Mouse (Mus musculus) kidney, postnatal 25 days (tissue): ENCODE results near the gene Tmem184b.

Source experiments
- DNase-seq, 2 experiments: peaks; one replicate each; pipeline ENCODE4 v3.0.0; 2021; ENCODE audit warnings: mixed read lengths in 2 of 2

Gene Tmem184b

GRCm38 (mm10) chr15:79429994-79430393 is 26.6 kb upstream of the Tmem184b start:
- DNase-seq: peak; percentile 57 to 76

DNA sequence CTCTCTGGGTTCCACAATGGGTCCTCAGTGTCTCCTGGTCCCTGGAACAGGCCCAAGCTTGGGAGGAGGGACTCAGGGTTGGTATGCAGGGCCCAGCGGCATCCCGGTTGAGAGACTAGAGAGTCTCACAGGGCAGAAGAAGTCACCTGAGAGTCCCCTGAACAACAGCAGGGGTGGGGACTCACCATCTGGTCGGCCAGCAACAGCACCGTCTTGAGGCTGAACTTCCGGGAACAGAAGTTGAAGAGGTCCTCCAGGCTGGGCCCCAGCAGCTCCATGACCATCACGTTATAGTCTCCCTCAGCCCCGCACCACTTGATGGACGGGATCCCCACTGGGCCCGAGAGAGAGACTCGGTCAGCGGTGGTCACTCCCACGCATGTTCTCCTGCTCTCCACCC is 26.2 kb upstream of the Tmem184b start:
- DNase-seq: no peak

DNA sequence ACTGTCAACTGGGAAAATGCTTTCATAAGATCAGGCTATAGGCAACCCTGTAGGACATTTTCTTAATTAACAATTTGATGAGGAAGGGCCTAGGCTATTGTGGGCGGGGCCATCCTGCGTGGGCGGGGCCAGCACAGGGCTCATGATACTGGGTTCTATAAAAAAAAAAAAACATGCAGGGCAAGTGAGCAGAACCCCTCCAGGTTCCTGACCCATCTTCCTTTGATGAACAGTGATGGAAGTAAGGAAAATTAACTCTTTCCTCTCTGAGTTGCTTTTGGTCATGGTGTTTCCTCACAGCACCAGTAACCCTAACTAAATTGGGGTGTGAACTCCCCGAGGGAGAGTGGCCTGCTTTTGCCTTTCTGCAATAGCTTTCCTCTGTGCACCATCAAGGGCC is 25.2 kb upstream of the Tmem184b start:
- DNase-seq: no peak

DNA sequence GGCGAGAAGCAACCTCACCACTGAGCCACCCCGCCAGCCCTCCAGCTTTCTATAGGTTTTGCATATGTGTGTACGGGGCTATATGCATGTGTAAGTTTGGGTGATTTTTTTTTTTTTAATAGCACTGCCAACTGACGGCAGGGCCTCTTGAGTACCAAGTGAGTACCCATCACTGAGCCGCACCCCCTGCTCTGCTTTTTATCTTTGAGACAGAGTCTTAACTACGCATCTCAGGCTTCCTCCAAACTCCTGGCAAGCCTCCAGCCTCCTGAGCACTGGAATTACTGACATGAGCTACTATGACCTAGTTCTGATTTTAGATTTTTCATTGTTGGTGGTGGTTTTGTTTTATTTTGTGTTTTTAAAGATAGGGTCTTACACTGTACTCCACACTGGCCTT is 24.1 kb upstream of the Tmem184b start:
- peak; percentile 56 to 70 for DNase-seq

DNA sequence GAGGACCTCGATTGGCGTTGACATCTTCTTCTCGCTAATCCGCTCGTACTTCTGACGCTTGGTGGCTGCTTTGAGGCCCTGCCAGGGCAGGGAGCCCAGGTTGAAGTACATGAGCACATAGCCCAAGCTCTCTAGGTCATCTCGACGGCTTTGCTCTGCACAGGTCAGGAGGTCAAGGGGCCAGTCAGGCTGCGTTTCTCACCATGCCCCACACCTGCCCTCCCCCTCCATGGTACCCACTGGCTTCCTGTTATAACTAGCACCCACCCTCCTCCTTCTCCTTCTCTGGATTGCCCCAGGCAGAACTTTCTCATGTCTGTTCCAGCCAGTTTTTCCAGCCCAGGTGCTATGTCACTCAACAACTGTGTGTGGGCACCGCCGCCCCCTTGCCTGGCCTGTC is 22.1 kb upstream of the Tmem184b start:
- peak; percentile 66 to 83 for DNase-seq

GRCm38 (mm10) chr15:79424602-79425001 is 21.2 kb upstream of the Tmem184b start:
- DNase-seq: no peak

- peak in 1 of 2 experiments; percentile 52 for DNase-seq
Measured at GRCm38 (mm10) chr15:79422715-79423243, 19.4 kb upstream of the Tmem184b start.

GRCm38 (mm10) chr15:79418677-79419076 is 15.3 kb upstream of the Tmem184b start:
- DNase-seq: no peak

GRCm38 (mm10) chr15:79418265-79418664 is 14.9 kb upstream of the Tmem184b start:
- no peak for DNase-seq

- no peak for DNase-seq
Measured at GRCm38 (mm10) chr15:79417379-79417778, 14.0 kb upstream of the Tmem184b start.

DNA sequence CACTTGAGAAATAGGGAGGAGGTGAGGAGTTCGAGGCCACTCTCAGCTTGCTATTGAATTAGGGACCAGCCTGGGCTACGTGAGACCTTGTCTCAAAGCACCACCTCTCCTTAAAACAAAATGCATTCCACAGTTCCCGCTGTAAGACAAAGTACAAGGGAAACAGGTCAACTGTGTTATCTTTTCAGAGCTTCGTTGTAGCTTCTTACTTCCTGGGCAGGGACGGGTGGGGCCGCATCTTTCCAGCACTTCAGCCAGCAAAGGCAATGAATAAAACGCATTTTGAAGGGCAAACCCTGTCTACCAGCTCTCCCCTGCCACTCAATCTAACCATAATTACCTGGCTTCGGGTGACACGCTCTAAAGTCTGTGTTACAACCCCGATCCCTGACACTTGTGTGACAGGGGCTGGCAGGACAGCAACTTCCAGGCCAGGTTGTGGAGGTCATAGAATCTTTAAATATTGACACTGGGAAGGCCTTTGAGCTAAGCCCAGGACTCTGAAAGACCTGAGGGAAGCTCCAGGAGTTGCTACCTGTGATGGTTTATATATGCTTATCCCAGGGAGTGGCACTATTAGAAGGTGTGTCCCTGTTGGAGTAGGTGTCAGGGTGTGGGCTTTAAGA is 13.2 kb upstream of the Tmem184b start:
- DNase-seq: no peak

DNA sequence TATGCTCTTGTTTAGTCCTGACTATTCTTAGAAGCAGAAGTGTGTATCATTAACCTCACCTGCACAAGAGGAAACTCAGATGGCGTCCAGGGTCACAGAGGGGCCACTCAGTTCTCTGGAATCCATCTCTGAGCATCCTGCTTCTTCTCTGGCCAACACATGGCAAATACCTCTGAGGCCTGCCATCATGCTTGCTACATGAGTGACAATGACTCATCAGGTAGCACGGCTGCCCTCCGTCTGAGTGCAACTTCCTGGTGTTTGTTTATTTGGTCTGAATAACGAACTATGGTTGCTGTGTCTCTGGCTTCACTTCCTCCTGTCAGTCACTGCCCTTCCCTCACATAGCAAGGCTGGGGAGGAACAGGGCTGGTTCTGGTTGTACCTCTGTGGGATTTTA is 11.1 kb upstream of the Tmem184b start:
- no peak for DNase-seq

DNA sequence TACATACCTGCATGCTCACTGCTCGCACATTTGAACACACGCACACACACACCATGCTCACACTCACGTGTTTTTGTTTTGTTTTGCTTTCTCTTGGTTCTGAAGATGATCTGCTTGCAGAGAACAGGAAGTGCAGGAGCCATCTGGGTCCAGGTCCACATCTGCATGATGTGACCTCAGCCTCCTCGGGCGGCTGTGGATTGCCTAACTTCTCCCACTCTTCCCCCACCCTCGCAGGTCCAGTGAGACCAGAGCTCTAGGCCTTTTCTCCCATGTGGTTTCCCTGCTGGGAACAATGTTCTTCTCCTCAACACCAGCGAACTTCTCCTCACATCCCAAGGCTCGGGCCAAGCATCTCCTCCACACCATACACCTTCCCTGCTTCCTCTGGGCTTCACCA is 10.4 kb upstream of the Tmem184b start:
- DNase-seq: no peak

GRCm38 (mm10) chr15:79413201-79413600 is 9.8 kb upstream of the Tmem184b start:
- DNase-seq: no peak

- DNase-seq: no peak
Measured at GRCm38 (mm10) chr15:79411363-79412065, 8.1 kb upstream of the Tmem184b start.

DNA sequence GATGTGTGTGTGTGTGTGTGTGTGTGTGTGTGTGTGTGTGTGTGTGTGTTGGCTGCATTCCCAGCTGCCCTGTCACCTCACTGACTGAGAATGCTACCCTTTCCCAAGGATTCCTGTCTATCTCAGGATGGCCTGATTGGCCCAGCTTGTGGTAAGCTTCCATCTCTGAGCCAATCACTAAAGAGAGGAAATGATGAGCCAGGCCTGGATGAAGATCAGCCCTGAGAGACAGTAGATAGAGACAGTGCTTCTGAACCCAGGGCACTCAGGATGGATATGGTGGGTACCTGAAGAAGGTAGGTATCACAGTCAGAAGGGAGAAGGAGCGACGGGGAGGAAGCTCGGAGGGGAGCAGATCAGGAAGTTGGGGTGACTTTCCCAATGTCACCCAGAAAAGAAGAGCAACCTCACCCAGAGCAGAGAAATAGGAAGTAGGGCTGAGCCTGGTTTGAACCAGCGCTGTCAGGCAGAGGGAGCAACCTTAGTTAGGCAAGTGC is 5.8 kb upstream of the Tmem184b start:
- DNase-seq: no peak

- DNase-seq: no peak
Measured at GRCm38 (mm10) chr15:79406564-79406963, 3.2 kb upstream of the Tmem184b start.

DNA sequence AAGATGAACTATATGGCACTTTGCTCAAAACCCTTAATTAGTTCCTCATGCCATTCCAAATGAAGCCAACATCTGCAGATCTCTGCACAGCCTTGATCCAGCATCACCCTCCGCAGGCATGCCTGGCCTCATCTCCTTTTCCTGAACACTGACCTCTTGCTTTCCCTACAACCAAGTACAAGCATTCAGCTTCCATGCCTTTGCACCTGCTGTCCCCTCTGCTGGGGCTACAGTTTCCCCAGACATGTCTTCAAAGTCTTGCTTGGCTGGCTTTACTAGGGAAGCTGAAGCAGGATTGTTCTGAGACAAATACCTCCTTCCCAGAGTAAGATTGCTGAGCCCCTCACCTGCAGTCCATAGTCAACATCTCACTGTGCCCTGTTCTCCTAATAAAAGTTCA is 908 bp upstream of the Tmem184b start:
- no peak for DNase-seq

- DNase-seq: no peak
Measured at GRCm38 (mm10) chr15:79403763-79404210, 418 bp upstream of the Tmem184b start.

DNA sequence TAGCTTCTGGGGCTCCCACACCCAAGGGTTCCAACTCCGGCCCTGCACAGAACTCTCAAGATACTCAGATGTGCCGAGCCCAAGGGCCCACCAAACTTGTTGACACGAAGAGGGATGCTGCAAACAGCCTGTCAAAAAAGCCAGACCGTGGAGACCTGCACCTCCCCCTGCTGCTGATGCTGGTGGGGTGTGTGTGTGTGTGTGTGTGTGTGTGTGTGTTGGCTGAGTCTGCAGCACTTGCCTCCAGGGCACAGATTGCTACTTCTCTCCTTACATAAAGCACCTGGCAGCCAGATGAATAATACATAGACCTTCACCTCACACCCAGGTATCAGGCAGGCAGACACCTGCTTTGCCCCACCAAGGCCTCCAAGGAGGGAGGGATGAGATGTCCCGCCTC is 1.2 kb downstream of the Tmem184b start:
- no peak for DNase-seq

DNA sequence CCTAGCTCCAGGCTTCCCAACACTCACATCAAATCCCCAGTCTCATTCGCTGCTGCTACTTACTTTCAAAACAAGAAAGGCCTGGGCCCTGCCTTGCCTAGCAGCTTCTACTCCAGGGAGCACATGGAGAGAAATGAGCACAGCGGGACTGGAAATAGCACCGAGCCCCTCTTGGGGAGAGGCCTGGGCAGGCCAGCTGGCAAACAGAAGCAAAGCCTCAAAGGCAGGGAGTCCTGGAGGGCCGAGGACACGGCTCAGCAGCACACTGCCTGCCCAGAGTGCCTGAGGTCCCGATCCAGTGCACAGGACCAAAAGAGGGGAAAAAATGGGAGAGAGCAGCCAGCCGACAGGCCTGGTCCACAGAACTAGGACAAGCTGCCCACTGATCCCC is 2.4 kb downstream of the Tmem184b start:
- no peak for DNase-seq

DNA sequence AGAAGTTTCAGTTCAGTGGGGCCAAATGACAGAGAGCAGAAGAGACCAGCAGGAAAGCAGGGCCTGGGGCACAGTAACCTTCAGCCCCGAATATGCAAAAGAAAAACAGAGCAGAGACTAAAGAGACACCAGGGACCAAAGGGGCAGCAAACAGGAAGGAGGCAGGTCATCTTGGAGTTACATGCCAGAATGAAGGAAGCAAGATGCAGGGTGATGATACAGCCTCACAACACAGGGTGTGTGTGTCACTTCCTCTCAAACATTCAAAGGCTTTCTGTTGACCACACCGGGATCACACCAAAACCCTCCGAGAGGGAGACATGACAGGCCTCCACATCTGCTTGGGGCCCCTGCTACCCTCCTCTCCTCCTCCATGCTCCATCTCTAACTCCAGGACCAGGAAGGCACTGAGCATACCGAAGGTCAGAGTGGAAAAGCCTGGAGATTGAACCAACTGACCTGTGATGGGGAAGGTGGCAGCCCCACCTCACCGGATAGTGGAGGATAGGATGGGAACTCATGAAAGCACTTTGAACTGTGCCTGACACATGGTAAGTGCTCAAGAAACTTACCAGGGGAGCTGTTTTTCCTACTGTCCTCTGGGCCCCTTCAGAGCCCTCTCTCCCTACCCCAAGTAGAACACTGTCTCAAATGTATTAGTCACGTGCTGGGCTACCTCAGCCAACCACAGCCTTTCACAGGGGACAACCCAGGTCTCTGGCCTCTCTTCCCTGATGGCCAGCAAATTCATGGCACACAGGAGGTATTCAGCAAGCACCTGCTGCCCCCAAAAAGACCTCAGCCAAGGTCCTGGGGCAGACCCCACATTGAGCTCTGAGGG is 3.0 kb downstream of the Tmem184b start:
- no peak for DNase-seq
